Mouse (Mus musculus) B cell, adult 67 days (primary cell): ENCODE measurements around the gene Gga2. TPM values are rescaled to one million over a fixed set of nuclear protein-coding genes. Genes with fewer than 3 reads are reported as not detected.

Experiments
- total RNA-seq, 2 experiments: library from RNA; stranded (reverse); gene quantifications; 4 replicates each; pipeline ENCODE4 v1.2.4; 2023

Gene Gga2
- total RNA-seq: 100 to 1,000 TPM; 366 to 392 TPM

GRCm38 (mm10) chr7:122020667-122021354 is at the start of gene Gga2:
Gga2 (minus strand) TSS chr7:122021222.

GRCm38 (mm10) chr7:122066945-122067516 is 46.0 kb upstream of the Gga2 start, which contains the start of the genes Ubfd1 and Ears2:
Ubfd1 (plus strand) TSS chr7:122067175.
Ears2 (minus strand) TSS chr7:122067263.

GRCm38 (mm10) chr7:121981307-121981871 is 39.6 kb downstream of the Gga2 start, which contains the start of gene Cog7:
Cog7 (minus strand) TSS chr7:121981711.

Other genes with a start within 250 kb of the Gga2 start
- gene Scnn1b, start 156.2 kb downstream of the Gga2 start, total RNA-seq: not detected
- gene Cog7, start 39.5 kb downstream of the Gga2 start, total RNA-seq: 10 to 100 TPM; 14.7 to 14.9 TPM
- 10 to 100 TPM; 44.9 to 49.4 TPM for gene Ubfd1, start 46.0 kb upstream of the Gga2 start, total RNA-seq
- gene Ears2, start 46.0 kb upstream of the Gga2 start, total RNA-seq: 10 to 100 TPM; 17.4 to 19.4 TPM
- gene Ndufab1, start 80.7 kb upstream of the Gga2 start, total RNA-seq: 10 to 100 TPM; 60.5 to 80.7 TPM
- 1 to 10 TPM; 8.9 to 9.7 TPM for gene Palb2, start 111.8 kb upstream of the Gga2 start, total RNA-seq
- 10 to 100 TPM; 76.0 to 84.1 TPM for gene Dctn5, start 111.8 kb upstream of the Gga2 start, total RNA-seq
- 1 to 10 TPM; 4.5 to 4.7 TPM for gene Plk1, start 138.2 kb upstream of the Gga2 start, total RNA-seq
- gene Ern2, start 165.0 kb upstream of the Gga2 start, total RNA-seq: not detected
- not detected for gene Chp2, start 198.3 kb upstream of the Gga2 start, total RNA-seq